Mouse (Mus musculus) embryonic fibroblast, embryonic 13.5 days (primary cell): Measurements from ENCODE around the gene Nell2. TPM values are rescaled to one million over a fixed set of nuclear protein-coding genes. Genes with fewer than 3 reads are reported as not detected.

Source experiments
- H3K27ac ChIP-seq: 2 replicates; pipeline ENCODE4 v1.5.1; 2012; ENCODE audit warnings: low read length, control low read depth, inconsistent platforms; ENCODE audit not compliant: insufficient read depth
- H3K4me1 ChIP-seq: 2 replicates; pipeline ENCODE4 v1.6.1; 2011; ENCODE audit warnings: low read length; ENCODE audit not compliant: control insufficient read depth, insufficient read depth
- H3K4me3 ChIP-seq: 2 replicates; pipeline ENCODE4 v1.5.1; 2011; ENCODE audit warnings: mild to moderate bottlenecking, control low read depth, low read length; ENCODE audit not compliant: insufficient read depth
- CTCF ChIP-seq: IDR thresholded peaks from 2 replicates; pipeline ENCODE4 v1.5.1; 2011; ENCODE audit warnings: mild to moderate bottlenecking, control low read depth, low read length, moderate library complexity, borderline replicate concordance; ENCODE audit not compliant: insufficient read depth
- POLR2A ChIP-seq: IDR thresholded peaks from 2 replicates; pipeline ENCODE4 v1.6.1; 2011; ENCODE audit warnings: low read depth, mild to moderate bottlenecking, control low read depth, low read length, moderate library complexity
- polyA plus RNA-seq: library from polyadenylated mRNA; stranded (reverse); fragments of >200 nt; gene quantifications from 2 replicates; pipeline ENCODE4 v1.2.4, GENCODE M21; 2011; ENCODE audit warnings: low read depth; ENCODE audit not compliant: missing spikeins, insufficient read length

Gene Nell2
- polyA plus RNA-seq, 1 experiment: 4.2 TPM

- TF ChIP-seq CTCF (no peak), POLR2A (no peak)
- Histone ChIP-seq H3K4me1 (peaks cover 4% of the 10 kb centered on the region; the same call in 1 of the 2 replicates), H3K27ac (no peak overlapping the region), H3K4me3 (no peak overlapping the region)
Measured at GRCm38 (mm10) chr15:95042437-95042836, 485.9 kb downstream of the Nell2 start.

- Histone ChIP-seq H3K4me1 (no peaks in the 10 kb centered on the region), H3K4me3 (no peak overlapping the region)
- TF ChIP-seq POLR2A: no peak
- TF ChIP-seq CTCF: no peak
Measured at GRCm38 (mm10) chr15:95029487-95029875, 498.9 kb downstream of the Nell2 start.

GRCm38 (mm10) chr15:95028862-95029486 lies 499.4 kb downstream of the Nell2 start:
- no peak overlapping the region for H3K4me3 ChIP-seq
- H3K27ac ChIP-seq: no peak overlapping the region
- H3K4me1 ChIP-seq: no peaks in the 10 kb centered on the region
- TF ChIP-seq POLR2A: no peak
- TF ChIP-seq CTCF: no peak

More at GRCm38 (mm10) chr15:95029487-95029875, 498.9 kb downstream of the Nell2 start:
- H3K27ac ChIP-seq: no peak overlapping the region

Other genes starting within 250 kb of the Nell2 start
- not detected in 2 replicates for gene Dbx2, start 127.4 kb upstream of the Nell2 start, polyA plus RNA-seq